Mouse (Mus musculus) gastrocnemius, adult 2 months (tissue): ENCODE measurements around the gene Ackr3. TPM values are rescaled to one million over a fixed set of nuclear protein-coding genes. Genes with fewer than 3 reads are reported as not detected.

ENCODE experiments used
- DNase-seq: peaks from one replicate; pipeline ENCODE4 v3.0.0; 2022
- H3K27ac ChIP-seq: fragments of 200-600 bp; 2 replicates; pipeline ENCODE4 v1.8.1; 2022; ENCODE audit warnings: mild to moderate bottlenecking
- H3K4me3 ChIP-seq: fragments of 200-600 bp; 2 replicates; pipeline ENCODE4 v1.8.1; 2022; ENCODE audit warnings: mild to moderate bottlenecking, moderate library complexity
- CTCF ChIP-seq: fragments of 200-600 bp; IDR thresholded peaks from 2 replicates; pipeline ENCODE4 v1.8.1; 2022; ENCODE audit warnings: antibody characterized with exemption, mild to moderate bottlenecking, moderate library complexity
- intact Hi-C: fragments of 180-260 bp; cut with DNase I; formaldehyde crosslinking; loops from one replicate; pipeline ENCODE4 v1.15.1; 2025
- total RNA-seq, 2 experiments: library from RNA; stranded (reverse); gene quantifications; 2 replicates each; pipeline ENCODE4 v1.2.3; 2021

The Ackr3 gene
- total RNA-seq, 2 experiments from 2014 or later, result 10.7 to 17.2 TPM

- intact Hi-C loops, result loop anchor here (5.0 kb wide), 2 partner anchors 60 to 290 kb away; no protein-coding TSS in a partner anchor
- no peak for DNase-seq
- Histone ChIP-seq H3K27ac (peak overlapping the region; percentile 83), H3K4me3 (peak overlapping the region; percentile 77)
- no peak for TF ChIP-seq CTCF
Observed at GRCm38 (mm10) chr1:90207279-90207678, 3.5 kb downstream of the Ackr3 start.

GRCm38 (mm10) chr1:90207739-90208502 is 4.1 kb downstream of the Ackr3 start:
- Histone ChIP-seq H3K27ac (peak overlapping the region; percentile 83), H3K4me3 (peak overlapping the region; percentile 77)
- TF ChIP-seq CTCF, result no peak
- peak; percentile 67 for DNase-seq
- intact Hi-C loops, result loop anchor here (5.0 kb wide), 2 partner anchors 59 to 289 kb away; no protein-coding TSS in a partner anchor

- intact Hi-C loops, result loop anchor here (5.0 kb wide), 2 partner anchors 59 to 289 kb away; no protein-coding TSS in a partner anchor
- peak overlapping the region; percentile 77 for H3K4me3 ChIP-seq
- peak overlapping the region; percentile 83 for H3K27ac ChIP-seq
- no peak for TF ChIP-seq CTCF
- DNase-seq, result peak; percentile 68
Observed at GRCm38 (mm10) chr1:90208503-90208860, 4.7 kb downstream of the Ackr3 start.

GRCm38 (mm10) chr1:90209069-90209468 is 5.3 kb downstream of the Ackr3 start:
- Histone ChIP-seq H3K27ac (peak overlapping the region; percentile 83), H3K4me3 (peak overlapping the region; percentile 77)
- TF ChIP-seq CTCF, result no peak
- intact Hi-C loops, result loop anchor here (5.0 kb wide), 2 partner anchors 58 to 288 kb away; no protein-coding TSS in a partner anchor
- no peak for DNase-seq

GRCm38 (mm10) chr1:90209741-90210140 is 6.0 kb downstream of the Ackr3 start:
- intact Hi-C loops, result loop anchor here (5.0 kb wide), 2 partner anchors 58 to 288 kb away; no protein-coding TSS in a partner anchor
- Histone ChIP-seq H3K4me3 (peak overlapping the region; percentile 77), H3K27ac (peak overlapping the region; percentile 83)
- DNase-seq, result peak; percentile 53
- no peak for TF ChIP-seq CTCF

- peak overlapping the region; percentile 83 for H3K27ac ChIP-seq
- no peak for DNase-seq
- peak overlapping the region; percentile 77 for H3K4me3 ChIP-seq
- intact Hi-C loops, result no loop called here
- no peak for TF ChIP-seq CTCF
Observed at GRCm38 (mm10) chr1:90210346-90210745, 6.6 kb downstream of the Ackr3 start.

- peak overlapping the region; percentile 83 for H3K27ac ChIP-seq
- intact Hi-C loops, result no loop called here
- TF ChIP-seq CTCF, result no peak
- peak overlapping the region; percentile 77 for H3K4me3 ChIP-seq
- DNase-seq, result no peak
Observed at GRCm38 (mm10) chr1:90210761-90211160, 7.0 kb downstream of the Ackr3 start.

- intact Hi-C loops, result no loop called here
- TF ChIP-seq CTCF, result no peak
- peak overlapping the region; percentile 21 for H3K4me3 ChIP-seq
- no peak for DNase-seq
- H3K27ac ChIP-seq, result peak overlapping the region; percentile 48; the same call in 1 of the 2 replicates
Observed at GRCm38 (mm10) chr1:90212376-90212775, 8.6 kb downstream of the Ackr3 start.

GRCm38 (mm10) chr1:90212901-90213300 is 9.1 kb downstream of the Ackr3 start:
- Histone ChIP-seq H3K4me3 (peak overlapping the region; percentile 21), H3K27ac (peak overlapping the region; percentile 10; the same call in 1 of the 2 replicates)
- DNase-seq, result peak; percentile 45
- TF ChIP-seq CTCF, result no peak
- intact Hi-C loops, result no loop called here

- TF ChIP-seq CTCF, result no peak
- no peak for DNase-seq
- no peak overlapping the region for H3K27ac ChIP-seq
- no peak overlapping the region for H3K4me3 ChIP-seq
- intact Hi-C loops, result no loop called here
Observed at GRCm38 (mm10) chr1:90214021-90214420, 10.2 kb downstream of the Ackr3 start.

- H3K27ac ChIP-seq, result no peak overlapping the region
- H3K4me3 ChIP-seq, result no peak overlapping the region
- intact Hi-C loops, result no loop called here
- no peak for DNase-seq
- no peak for TF ChIP-seq CTCF
Observed at GRCm38 (mm10) chr1:90214926-90215325, 11.1 kb downstream of the Ackr3 start.

- Histone ChIP-seq H3K27ac (no peak overlapping the region), H3K4me3 (no peak overlapping the region)
- intact Hi-C loops, result no loop called here
- no peak for DNase-seq
- no peak for TF ChIP-seq CTCF
Observed at GRCm38 (mm10) chr1:90215881-90216280, 12.1 kb downstream of the Ackr3 start.

GRCm38 (mm10) chr1:90216395-90216794 is 12.6 kb downstream of the Ackr3 start:
- no peak for DNase-seq
- H3K4me3 ChIP-seq, result no peak overlapping the region
- intact Hi-C loops, result no loop called here
- TF ChIP-seq CTCF, result no peak
- no peak overlapping the region for H3K27ac ChIP-seq

GRCm38 (mm10) chr1:90220280-90220679 is 16.5 kb downstream of the Ackr3 start:
- TF ChIP-seq CTCF, result no peak
- Histone ChIP-seq H3K4me3 (no peak overlapping the region), H3K27ac (no peak overlapping the region)
- intact Hi-C loops, result no loop called here
- DNase-seq, result no peak
